Mouse (Mus musculus): Measurements from ENCODE around the gene Myo1g. TPM values are rescaled to one million over a fixed set of nuclear protein-coding genes. Genes with fewer than 3 reads are reported as not detected.
"Not testable (repeated sequence)": the region's sequence is repeated elsewhere in the genome, so short reads cannot be mapped to it uniquely, and the experiment has no call there.

Myo1g gene
- polyA plus RNA-seq, 1 experiment = 0.77 TPM

DNA sequence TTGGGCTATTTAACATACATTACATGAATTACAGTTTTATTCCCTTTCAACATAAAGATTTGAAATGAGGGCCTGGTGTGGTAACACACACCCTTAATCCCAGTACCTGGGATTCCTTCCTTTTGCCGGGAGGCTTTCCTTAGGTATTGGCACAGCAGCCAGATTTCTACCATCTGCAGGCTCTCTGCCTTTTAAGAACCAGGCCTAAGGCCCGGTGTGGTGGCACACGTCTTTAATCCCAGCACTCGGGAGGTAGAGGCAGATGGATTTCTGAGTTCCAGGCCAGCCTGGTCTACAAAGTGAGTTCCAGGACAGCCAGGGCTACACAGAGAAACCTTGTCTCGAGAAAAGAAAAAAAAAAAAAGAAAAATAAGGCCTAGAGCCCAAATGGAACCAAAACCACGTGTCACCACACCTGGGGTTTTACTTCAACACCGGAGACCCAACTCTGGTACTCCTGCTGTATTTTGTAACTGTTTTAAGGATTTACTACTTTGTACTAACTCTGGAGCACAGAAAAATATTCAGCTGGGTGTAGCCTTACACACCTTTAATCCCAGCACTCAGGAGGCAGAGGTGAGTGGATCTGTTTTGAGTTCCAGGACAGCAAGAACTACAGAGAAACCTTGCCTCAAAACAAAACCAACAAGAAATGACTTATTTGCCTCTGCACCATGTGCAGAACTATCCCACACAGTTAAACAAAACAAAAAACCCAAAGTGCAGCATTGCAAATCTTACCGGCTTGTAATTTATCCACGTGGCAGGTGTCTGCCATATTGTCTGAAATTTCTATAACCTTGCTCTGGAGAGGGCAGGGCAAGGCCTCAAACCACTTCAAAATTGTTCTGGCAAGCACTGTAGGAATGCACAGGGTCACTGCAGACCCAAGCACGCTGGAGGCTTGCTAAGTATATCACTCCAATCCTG, 6.8 kb upstream of the Myo1g start:
- H3K4me3 ChIP-seq (replicated peaks; ENCODE audit: insufficient read depth, low read depth, low read length) = peak overlapping the region; percentile 68
- no peaks in the 10 kb centered on the region; the same call in 1 of the 2 replicates for H3K27me3 ChIP-seq (ENCODE audit: control insufficient read depth, insufficient read depth, low read length)
- H3K4me1 ChIP-seq (ENCODE audit: control insufficient read depth, insufficient read depth, low read length) = no peaks in the 10 kb centered on the region
- DNase-seq = no peak
- 17% methylated on average over 10 of the region's 10 CpGs for WGBS
- H3K27ac ChIP-seq (ENCODE audit: insufficient read depth, low read length) = no peak overlapping the region
- TF ChIP-seq POLR2A (IDR thresholded peaks at IDR 0.05; ENCODE audit: borderline replicate concordance, insufficient read depth, low read length) = no peak
- no peak for TF ChIP-seq CTCF (IDR thresholded peaks at IDR 0.05; ENCODE audit: borderline replicate concordance, insufficient read depth, low read depth, low read length)

DNA sequence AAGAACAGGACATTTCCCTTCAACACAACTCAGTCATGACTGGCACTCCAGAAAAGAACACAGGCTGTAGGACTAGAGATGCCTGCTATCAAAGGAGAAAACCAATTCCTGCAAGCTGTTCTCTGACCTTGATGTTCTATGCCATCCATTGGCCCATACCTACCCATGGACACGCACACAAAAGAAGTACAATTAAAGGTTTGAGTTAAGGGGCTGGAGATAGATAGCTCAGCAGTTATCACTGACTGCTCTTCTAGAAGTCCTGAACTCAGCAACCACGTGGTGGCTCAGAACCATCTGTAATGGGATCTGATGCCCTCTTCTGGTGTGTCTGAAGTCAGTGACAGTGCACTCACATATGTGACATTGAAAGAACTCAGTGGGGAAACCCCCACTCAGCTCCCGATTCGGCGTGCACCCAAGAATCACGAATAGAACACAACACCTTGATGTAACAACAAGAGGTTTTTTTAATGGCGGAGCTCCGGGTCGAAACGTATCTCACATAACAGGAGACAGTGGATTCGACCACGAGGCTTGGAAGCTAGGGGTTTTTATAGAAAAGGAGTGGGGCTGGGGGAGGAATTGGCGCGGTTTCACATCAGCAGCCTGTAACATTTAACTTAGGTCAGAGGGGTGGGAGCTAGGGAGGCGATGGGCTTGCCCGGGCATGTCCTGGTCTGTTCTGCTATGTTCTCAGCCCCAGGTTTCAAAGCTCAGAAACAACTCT, 5.9 kb upstream of the Myo1g start:
- 49% methylated on average over 12 of the region's 16 CpGs for WGBS
- not testable (repeated sequence) for H3K27ac ChIP-seq (ENCODE audit: insufficient read depth, low read length); DNase-seq; H3K4me1 ChIP-seq (ENCODE audit: control insufficient read depth, insufficient read depth, low read length); H3K27me3 ChIP-seq (ENCODE audit: control insufficient read depth, insufficient read depth, low read length); H3K4me3 ChIP-seq (replicated peaks; ENCODE audit: insufficient read depth, low read depth, low read length)
- TF ChIP-seq CTCF (IDR thresholded peaks at IDR 0.05; ENCODE audit: borderline replicate concordance, insufficient read depth, low read depth, low read length) = 0 out of 2 replicates have a peak, but pooled peaks have one; percentile 15

DNA sequence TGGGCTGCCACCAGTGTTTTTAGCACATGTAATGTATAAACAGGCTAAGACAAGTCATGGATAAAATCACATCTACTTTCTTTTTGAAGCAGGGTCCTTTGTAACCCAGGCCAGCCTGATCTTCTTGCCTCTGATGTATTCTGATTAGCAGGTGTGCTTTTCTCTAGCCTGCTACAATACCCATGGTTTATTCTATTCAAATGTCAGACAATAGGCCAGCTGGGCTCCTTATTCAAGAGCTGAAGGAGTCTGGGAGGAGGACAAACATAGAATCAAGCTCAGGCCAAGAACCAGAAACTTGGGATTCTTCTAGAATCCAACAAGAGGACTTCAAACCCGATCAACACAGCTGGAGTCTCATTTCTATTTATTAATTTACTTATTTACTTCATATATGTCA, 4.5 kb upstream of the Myo1g start:
- Histone ChIP-seq H3K4me1 (ENCODE audit: control insufficient read depth, insufficient read depth, low read length) (no peaks in the 10 kb centered on the region), H3K4me3 (replicated peaks; ENCODE audit: insufficient read depth, low read depth, low read length) (no peak overlapping the region), H3K27me3 (ENCODE audit: control insufficient read depth, insufficient read depth, low read length) (no peaks in the 10 kb centered on the region), H3K27ac (ENCODE audit: insufficient read depth, low read length) (no peak overlapping the region)
- 56% methylated on average over 1 of the region's 1 CpGs for WGBS
- TF ChIP-seq CTCF (IDR thresholded peaks at IDR 0.05; ENCODE audit: borderline replicate concordance, insufficient read depth, low read depth, low read length) = no peak
- no peak for TF ChIP-seq POLR2A (IDR thresholded peaks at IDR 0.05; ENCODE audit: borderline replicate concordance, insufficient read depth, low read length)
- DNase-seq = no peak

DNA sequence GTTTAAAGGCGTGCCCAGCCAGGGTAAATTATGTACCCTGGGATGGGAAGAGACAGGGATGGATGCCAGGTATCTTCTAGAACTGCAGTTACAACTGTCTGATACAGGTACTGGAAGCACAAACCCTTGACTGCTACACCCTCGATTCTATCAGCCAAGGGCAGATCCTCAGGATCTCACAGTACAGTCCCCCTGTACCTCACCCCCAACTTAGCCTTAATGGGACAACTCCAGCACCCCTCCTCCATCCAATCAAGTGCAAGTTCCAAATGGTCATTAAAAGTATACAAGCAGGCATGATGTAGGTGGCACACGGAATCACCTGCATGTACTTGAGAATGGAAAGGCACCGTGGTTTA, 4.1 kb upstream of the Myo1g start:
- TF ChIP-seq POLR2A (IDR thresholded peaks at IDR 0.05; ENCODE audit: borderline replicate concordance, insufficient read depth, low read length) (no peak), CTCF (IDR thresholded peaks at IDR 0.05; ENCODE audit: borderline replicate concordance, insufficient read depth, low read depth, low read length) (no peak)
- H3K4me1 ChIP-seq (ENCODE audit: control insufficient read depth, insufficient read depth, low read length) = no peaks in the 10 kb centered on the region
- no peaks in the 10 kb centered on the region for H3K27me3 ChIP-seq (ENCODE audit: control insufficient read depth, insufficient read depth, low read length)
- H3K27ac ChIP-seq (ENCODE audit: insufficient read depth, low read length) = no peak overlapping the region
- WGBS = 95% methylated on average over 4 of the region's 4 CpGs
- no peak for DNase-seq
- no peak overlapping the region for H3K4me3 ChIP-seq (replicated peaks; ENCODE audit: insufficient read depth, low read depth, low read length)

DNA sequence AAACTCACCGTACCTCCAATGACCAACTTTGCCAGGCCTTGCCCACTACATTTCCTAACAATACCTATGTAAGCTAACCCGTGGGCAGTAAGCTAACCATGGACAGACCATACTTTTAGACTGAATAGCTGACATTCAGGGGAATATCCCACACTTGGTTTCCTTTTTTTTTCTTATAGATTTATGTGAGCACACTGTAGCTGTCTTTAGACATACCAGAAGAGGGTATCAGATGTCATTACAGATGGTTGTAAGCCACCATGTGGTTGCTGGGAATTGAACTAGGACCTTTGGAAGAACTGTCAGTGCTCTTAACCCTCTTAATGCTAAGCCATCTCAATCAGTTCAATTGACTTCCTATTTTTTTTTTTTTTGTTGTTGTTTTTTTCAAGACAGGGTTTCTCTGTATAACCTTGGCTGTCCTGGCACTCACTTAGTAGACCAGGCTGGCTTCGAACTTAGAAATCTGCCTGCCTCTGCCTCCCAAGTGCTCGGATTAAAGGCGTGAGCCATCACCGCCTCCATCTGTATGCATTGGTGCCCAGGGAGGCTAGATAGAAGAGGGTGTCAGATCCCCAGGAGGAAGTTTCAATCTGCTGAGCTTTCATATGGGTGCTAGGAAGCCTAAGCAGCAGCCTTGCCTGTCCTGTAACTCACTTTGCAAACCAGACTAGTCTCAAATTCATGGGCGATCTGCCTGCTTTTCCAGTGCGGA, 3.6 kb upstream of the Myo1g start:
- no peaks in the 10 kb centered on the region for H3K4me1 ChIP-seq (ENCODE audit: control insufficient read depth, insufficient read depth, low read length)
- H3K27ac ChIP-seq (ENCODE audit: insufficient read depth, low read length) = no peak overlapping the region
- no peak overlapping the region for H3K4me3 ChIP-seq (replicated peaks; ENCODE audit: insufficient read depth, low read depth, low read length)
- H3K27me3 ChIP-seq (ENCODE audit: control insufficient read depth, insufficient read depth, low read length) = no peaks in the 10 kb centered on the region
- DNase-seq = no peak
- TF ChIP-seq CTCF (IDR thresholded peaks at IDR 0.05; ENCODE audit: borderline replicate concordance, insufficient read depth, low read depth, low read length) (no peak), POLR2A (IDR thresholded peaks at IDR 0.05; ENCODE audit: borderline replicate concordance, insufficient read depth, low read length) (no peak)
- WGBS = 92% methylated on average over 8 of the region's 8 CpGs

DNA sequence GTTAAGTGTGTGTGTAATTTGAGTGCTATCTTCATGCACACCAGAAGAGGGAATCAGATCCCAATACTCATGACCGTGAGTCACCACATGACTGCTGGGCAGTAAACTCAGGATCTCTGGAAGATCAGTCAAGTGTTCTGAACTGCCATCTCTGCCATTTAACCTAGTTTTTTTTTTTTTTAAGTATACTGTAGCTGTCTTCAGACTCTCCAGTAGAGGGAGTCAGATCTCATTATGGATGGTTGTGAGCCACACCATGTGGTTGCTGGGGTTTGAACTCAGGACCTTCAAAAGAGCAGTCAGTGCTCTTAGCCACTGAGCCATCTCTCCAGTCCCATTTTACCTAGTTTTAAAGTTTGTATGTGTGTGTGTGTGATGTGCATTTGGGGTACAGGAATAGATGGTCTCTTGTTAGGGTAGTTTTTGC, 2.9 kb upstream of the Myo1g start:
- WGBS = 73% methylated on average over 1 of the region's 1 CpGs
- no peak overlapping the region for H3K27ac ChIP-seq (ENCODE audit: insufficient read depth, low read length)
- no peaks in the 10 kb centered on the region for H3K4me1 ChIP-seq (ENCODE audit: control insufficient read depth, insufficient read depth, low read length)
- TF ChIP-seq CTCF (IDR thresholded peaks at IDR 0.05; ENCODE audit: borderline replicate concordance, insufficient read depth, low read depth, low read length) = no peak
- no peak for TF ChIP-seq POLR2A (IDR thresholded peaks at IDR 0.05; ENCODE audit: borderline replicate concordance, insufficient read depth, low read length)
- no peak overlapping the region for H3K4me3 ChIP-seq (replicated peaks; ENCODE audit: insufficient read depth, low read depth, low read length)
- no peak for DNase-seq
- H3K27me3 ChIP-seq (ENCODE audit: control insufficient read depth, insufficient read depth, low read length) = no peaks in the 10 kb centered on the region

DNA sequence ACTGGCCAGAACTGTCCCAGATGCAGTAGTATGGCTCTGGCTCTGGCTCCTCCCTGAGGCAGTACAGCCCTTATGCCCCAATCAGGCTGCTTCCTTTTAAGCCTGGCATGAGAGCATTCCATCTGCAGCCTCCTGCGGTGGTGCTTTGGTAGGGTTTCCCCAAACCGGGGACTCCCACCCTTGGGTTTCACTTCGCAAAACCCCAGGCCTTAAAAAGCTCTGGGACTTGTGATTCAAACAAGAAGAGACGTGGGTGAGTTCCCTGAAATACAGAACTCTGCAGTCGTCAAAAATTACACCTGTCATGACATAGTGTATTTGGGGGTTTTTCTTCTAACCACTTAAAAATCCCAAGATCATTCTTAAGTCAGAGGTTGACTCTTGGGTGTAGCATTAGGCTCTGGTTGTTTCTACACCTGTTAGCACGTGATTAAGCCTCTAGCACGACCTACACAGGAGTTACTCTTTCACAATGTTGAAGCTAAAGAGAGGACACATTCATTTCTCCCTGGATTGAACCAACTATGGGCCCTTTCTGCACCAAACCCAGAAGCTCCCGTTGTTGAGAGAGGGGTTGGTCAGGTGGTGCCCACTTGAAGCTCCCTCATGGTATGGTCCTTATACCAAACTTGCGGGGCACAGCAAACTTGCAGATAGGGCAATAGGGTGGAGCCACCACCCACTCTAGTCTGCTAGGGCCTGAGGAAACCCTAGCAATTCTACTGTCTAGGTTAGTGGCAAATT, 2.2 kb upstream of the Myo1g start:
- no peak overlapping the region for H3K27ac ChIP-seq (ENCODE audit: insufficient read depth, low read length)
- DNase-seq = no peak
- 70% methylated on average over 9 of the region's 9 CpGs for WGBS
- H3K4me1 ChIP-seq (ENCODE audit: control insufficient read depth, insufficient read depth, low read length) = no peaks in the 10 kb centered on the region
- no peak for TF ChIP-seq POLR2A (IDR thresholded peaks at IDR 0.05; ENCODE audit: borderline replicate concordance, insufficient read depth, low read length)
- no peak for TF ChIP-seq CTCF (IDR thresholded peaks at IDR 0.05; ENCODE audit: borderline replicate concordance, insufficient read depth, low read depth, low read length)
- no peaks in the 10 kb centered on the region for H3K27me3 ChIP-seq (ENCODE audit: control insufficient read depth, insufficient read depth, low read length)
- H3K4me3 ChIP-seq (replicated peaks; ENCODE audit: insufficient read depth, low read depth, low read length) = no peak overlapping the region

Data from cerebellum, adult 2 months (tissue).